Mouse (Mus musculus): ENCODE results near the gene Rln3.

GRCm38 (mm10) chr8:84011705-84012498 lies 32.9 kb downstream of the Rln3 start, which contains the start of gene 2210011C24Rik:
- no peak for TF ChIP-seq CTCF (IDR thresholded peaks at IDR 0.05; ENCODE audit: borderline replicate concordance, extremely low read depth, insufficient read depth, insufficient read length)
- TF ChIP-seq POLR2A (IDR thresholded peaks at IDR 0.05; ENCODE audit: borderline replicate concordance, extremely low read depth, insufficient read depth, insufficient read length, poor library complexity, severe bottlenecking), result no peak
